Mouse (Mus musculus) bone marrow macrophage, adult 2 months (primary cell): Measurements from ENCODE around the gene Atp6v0b. TPM values are rescaled to one million over a fixed set of nuclear protein-coding genes. Genes with fewer than 3 reads are reported as not detected.

Experiments
- H3K27ac ChIP-seq: 2 replicates; pipeline ENCODE4 v1.5.1; 2012; ENCODE audit warnings: low read depth, low read length; ENCODE audit not compliant: insufficient read depth
- H3K4me1 ChIP-seq: 2 replicates; pipeline ENCODE4 v1.6.1; 2012; ENCODE audit warnings: low read length; ENCODE audit not compliant: control insufficient read depth, insufficient read depth
- H3K4me3 ChIP-seq: 2 replicates; pipeline ENCODE4 v1.5.1; 2012; ENCODE audit warnings: mild to moderate bottlenecking, low read length, moderate library complexity; ENCODE audit not compliant: insufficient read depth
- CTCF ChIP-seq: IDR thresholded peaks from 2 replicates; pipeline ENCODE4 v1.5.1; 2012; ENCODE audit warnings: low read depth, mild to moderate bottlenecking, low read length, moderate library complexity
- POLR2A ChIP-seq: IDR thresholded peaks from 2 replicates; pipeline ENCODE4 v1.6.1; 2012; ENCODE audit warnings: mild to moderate bottlenecking, low read depth, low read length, borderline replicate concordance
- polyA plus RNA-seq: library from polyadenylated mRNA; stranded (reverse); fragments of >200 nt; gene quantifications from 2 replicates; pipeline ENCODE4 v1.2.4, GENCODE M21; 2012; ENCODE audit not compliant: missing spikeins, insufficient read depth, insufficient read length

Gene Atp6v0b
- polyA plus RNA-seq, 1 experiment: 712 TPM

- TF ChIP-seq POLR2A (no peak), CTCF (no peak)
Measured at GRCm38 (mm10) chr4:117893376-117893775, 6.2 kb upstream of the Atp6v0b start.

GRCm38 (mm10) chr4:117891738-117892161, 4.6 kb upstream of the Atp6v0b start, which contains the start of gene Dph2:
Gene Dph2 (minus strand): TSS chr4:117892032.
- TF ChIP-seq POLR2A (no peak), CTCF (no peak)
- H3K4me1 ChIP-seq: peaks cover 6% of the 10 kb centered on the region
- no peak within 1 kb of the TSS for H3K27ac ChIP-seq
- H3K4me3 ChIP-seq: peak within 1 kb of the TSS; percentile 83

More at GRCm38 (mm10) chr4:117893376-117893775, 6.2 kb upstream of the Atp6v0b start:
- peaks cover 6% of the 10 kb centered on the region for H3K4me1 ChIP-seq
- no peak overlapping the region for H3K4me3 ChIP-seq
- H3K27ac ChIP-seq: no peak overlapping the region

GRCm38 (mm10) chr4:117890750-117891149, 3.6 kb upstream of the Atp6v0b start:
- Histone ChIP-seq H3K4me3 (peak overlapping the region; percentile 83), H3K27ac (no peak overlapping the region), H3K4me1 (peaks cover 8% of the 10 kb centered on the region)
- TF ChIP-seq POLR2A (no peak), CTCF (no peak)

DNA sequence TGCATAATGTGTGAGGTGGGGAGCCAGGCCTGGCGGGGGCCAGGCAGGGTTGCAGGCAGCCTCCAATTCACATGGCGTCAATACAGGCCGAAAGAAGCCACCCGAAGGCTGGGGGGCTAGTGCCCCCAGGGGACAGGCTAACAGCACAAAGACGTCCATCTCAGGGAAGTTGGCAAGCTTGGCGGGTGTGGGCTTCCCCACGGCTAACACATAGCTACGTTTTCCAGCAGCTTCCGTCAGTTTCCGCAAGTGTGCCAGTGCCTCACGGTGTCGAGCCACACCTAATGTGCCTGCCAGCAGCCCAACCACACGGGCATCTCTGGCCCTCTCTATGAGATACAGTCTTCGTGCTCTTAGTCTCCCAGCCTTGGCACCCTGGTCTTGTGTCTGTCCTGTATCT, 2.9 kb upstream of the Atp6v0b start:
- H3K4me1 ChIP-seq: peaks cover 15% of the 10 kb centered on the region
- TF ChIP-seq CTCF (no peak), POLR2A (no peak)
- H3K27ac ChIP-seq: no peak overlapping the region
- H3K4me3 ChIP-seq: no peak overlapping the region

GRCm38 (mm10) chr4:117889471-117889870, 2.3 kb upstream of the Atp6v0b start:
- no peak overlapping the region for H3K27ac ChIP-seq
- peaks cover 19% of the 10 kb centered on the region for H3K4me1 ChIP-seq
- no peak overlapping the region for H3K4me3 ChIP-seq
- TF ChIP-seq CTCF (no peak), POLR2A (no peak)

- H3K4me1 ChIP-seq: peaks cover 24% of the 10 kb centered on the region
- no peak overlapping the region for H3K27ac ChIP-seq
- no peak for TF ChIP-seq POLR2A
- H3K4me3 ChIP-seq: no peak overlapping the region; the same call in 1 of the 2 replicates
Measured at GRCm38 (mm10) chr4:117887920-117888319, 787 bp upstream of the Atp6v0b start.

DNA sequence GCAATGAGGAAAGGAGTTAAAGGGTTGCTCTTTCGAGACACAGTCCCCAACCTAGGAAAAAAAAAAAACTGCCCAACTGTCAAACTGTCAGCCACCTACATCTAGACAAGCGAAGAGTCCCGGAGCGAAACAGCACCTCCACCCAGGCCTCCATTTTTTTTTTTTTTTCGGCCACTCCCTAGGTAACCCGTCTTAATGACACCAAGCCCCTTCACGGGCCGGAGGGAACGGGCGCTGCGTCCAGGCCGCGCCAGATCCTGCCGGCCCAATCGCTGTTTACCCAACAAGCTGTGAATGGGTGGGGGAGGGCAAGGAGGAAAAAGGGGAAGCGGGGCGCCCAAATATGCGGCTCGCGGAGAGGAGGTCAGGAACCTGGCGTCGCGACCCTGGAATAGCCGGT, 489 bp downstream of the Atp6v0b start:
- H3K4me3 ChIP-seq: peak overlapping the region; percentile 75
- TF ChIP-seq CTCF: no peak
- TF ChIP-seq POLR2A: no peak
- H3K4me1 ChIP-seq: peaks cover 21% of the 10 kb centered on the region
- peak overlapping the region; percentile 89 for H3K27ac ChIP-seq

DNA sequence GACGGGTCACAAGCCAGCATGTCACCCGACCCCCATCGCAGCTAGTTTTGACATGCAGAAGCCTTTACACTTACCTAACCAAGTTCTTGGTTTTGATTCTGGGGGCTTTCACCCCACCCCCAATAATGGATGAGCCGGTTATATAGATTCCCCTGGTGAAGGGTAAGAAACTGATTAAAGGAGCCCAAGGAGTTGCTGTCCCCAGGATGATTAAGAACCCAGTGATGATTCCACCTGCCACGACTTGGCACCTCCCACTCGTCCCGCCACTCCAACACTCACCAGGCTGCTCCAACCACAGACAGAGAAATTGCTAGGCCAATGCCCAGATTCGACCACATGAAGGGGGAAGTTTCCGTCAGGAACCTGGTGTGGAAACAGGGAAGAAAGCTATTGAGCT, 1.1 kb downstream of the Atp6v0b start:
- H3K27ac ChIP-seq: peak overlapping the region; percentile 89; the same call in 1 of the 2 replicates
- TF ChIP-seq POLR2A (no peak), CTCF (no peak)
- H3K4me1 ChIP-seq: peaks cover 21% of the 10 kb centered on the region
- peak overlapping the region; percentile 75 for H3K4me3 ChIP-seq

GRCm38 (mm10) chr4:117885093-117885492, 2.0 kb downstream of the Atp6v0b start:
- no peak for TF ChIP-seq POLR2A
- TF ChIP-seq CTCF: no peak
- peaks cover 18% of the 10 kb centered on the region for H3K4me1 ChIP-seq
- no peak overlapping the region for H3K27ac ChIP-seq
- no peak overlapping the region for H3K4me3 ChIP-seq

- peaks cover 18% of the 10 kb centered on the region for H3K4me1 ChIP-seq
- H3K27ac ChIP-seq: no peak overlapping the region
- no peak for TF ChIP-seq CTCF
- TF ChIP-seq POLR2A: no peak
- 0 out of 2 replicates have a peak overlapping the region, but pooled peaks have one; percentile 1 for H3K4me3 ChIP-seq
Measured at GRCm38 (mm10) chr4:117884146-117884545, 3.0 kb downstream of the Atp6v0b start.
